Mouse (Mus musculus) CD4-positive helper T cell, adult 2 months (primary cell): ENCODE results near the gene Zdhhc7.

Experiments
- DNase-seq: peaks from one replicate; pipeline ENCODE4 v3.0.0-alpha.2; 2012; ENCODE audit warnings: low read depth, missing footprints, low spot score

Zdhhc7 gene

DNA sequence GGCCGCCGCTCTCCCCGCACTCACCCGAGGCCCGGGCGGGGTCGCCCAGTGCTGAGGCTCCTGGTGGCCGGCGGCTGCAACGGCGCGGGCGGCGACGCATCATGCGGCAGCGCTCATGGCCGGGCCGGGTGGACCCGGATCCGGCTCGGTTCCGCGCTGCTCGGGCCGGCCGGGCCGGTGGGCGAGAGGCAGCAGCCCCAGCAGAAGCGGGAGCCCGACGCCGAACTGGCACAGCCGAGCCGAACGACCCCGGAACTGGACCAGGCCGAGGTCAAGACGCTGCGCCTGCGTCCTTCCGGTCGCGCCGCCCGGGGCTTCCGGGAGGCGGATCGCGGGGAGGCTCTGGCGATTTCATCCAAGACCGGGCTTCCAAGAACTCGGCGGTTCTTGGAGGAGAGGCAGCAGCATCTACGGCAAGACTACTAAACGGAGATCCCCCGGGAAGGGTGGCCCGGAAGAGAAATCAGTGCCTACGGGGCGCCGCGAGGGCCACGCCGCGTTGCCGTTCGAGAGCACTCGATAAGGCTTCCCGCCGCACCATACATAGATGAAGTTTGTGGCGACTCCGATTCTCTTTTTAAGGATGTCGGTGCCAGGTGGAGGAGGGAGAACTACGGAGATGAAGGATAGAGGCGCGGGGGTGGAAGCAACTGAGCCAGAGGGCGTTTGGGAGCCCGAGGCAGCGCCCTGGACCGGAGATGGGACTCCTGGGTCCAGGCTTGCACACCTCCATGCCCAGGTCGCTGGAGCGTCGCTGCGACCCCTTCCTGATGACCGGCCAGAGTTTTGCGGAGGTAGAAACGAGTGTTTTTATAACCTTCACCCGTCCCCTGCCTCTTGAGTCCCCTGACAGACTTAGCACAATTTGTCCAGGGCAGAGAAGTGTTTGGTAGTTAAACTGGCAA, at the start of gene Zdhhc7:
Zdhhc7 (minus strand) TSS at position 415 of the 905 bp plus-strand sequence.
- DNase-seq, result peak; percentile 84

DNA sequence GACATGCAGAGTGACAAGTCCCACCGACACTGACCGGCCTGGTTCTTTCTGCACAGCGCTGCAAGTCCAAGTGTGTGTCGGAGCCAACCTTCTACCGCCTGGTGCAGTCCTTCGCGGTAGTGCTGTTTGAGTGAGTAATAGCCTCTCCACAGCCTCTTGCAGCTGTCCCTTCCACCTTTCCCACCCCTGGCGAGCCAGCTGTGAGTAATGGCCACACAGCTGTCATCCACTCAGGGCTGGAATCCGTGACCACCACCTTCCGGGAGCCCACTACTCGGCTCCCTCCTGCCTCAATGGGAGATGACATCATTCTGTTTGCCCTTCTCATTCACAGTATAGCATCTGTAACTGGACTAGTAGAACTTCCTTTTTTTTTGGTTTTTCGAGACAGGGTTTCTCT, 48.7 kb upstream of the Zdhhc7 start:
- no peak for DNase-seq

DNA sequence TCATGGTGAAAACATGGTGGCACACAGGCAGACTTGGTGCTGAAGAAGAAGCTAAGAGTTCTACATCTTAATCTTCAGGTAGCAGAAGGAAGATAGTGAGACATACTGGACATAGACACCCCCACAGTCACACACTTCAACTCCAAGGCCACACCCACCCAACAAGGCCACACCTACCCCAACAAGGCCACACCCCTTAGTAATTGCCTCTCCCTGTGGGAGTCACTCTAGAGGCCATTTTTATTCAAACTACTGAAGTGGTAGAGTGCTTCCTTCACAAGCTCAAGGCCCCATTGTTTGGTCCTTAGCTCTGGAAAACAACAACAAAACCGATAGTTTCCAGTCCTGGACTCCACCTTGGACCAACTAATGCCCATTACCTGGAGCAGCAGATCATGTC, 44.8 kb upstream of the Zdhhc7 start:
- DNase-seq, result no peak

DNA sequence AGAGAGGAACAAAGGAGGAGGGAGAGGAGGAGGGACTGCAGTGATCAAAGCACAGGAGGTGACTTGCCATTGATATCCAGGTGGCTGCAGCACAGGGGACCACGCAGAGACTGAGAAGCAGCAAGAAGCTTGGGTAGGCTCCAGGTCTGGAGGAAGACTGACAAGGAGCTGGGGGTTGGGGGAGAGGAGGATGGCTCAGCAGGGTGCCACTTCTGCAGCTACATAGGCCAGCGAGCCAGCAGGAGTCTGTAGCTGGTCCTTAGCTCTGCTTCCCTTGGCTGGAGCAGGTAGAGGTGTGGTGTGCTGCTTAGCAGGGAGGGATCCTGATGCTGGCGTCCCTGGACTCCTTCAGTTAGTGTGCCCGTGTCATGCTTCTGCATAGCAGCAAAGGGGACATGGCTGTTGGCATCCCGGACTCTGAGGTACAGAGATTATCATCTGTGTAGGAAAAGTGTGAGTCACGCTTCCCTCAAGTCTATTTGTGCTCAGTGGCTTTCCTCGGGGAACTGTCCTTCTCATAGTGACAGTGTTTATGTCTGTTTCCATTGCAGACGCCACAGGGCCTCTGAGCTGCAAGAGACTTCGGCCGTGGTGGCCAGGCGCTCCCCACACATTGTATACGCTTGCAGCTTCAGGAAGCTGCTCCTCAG, 43.5 kb upstream of the Zdhhc7 start:
- DNase-seq, result no peak

DNA sequence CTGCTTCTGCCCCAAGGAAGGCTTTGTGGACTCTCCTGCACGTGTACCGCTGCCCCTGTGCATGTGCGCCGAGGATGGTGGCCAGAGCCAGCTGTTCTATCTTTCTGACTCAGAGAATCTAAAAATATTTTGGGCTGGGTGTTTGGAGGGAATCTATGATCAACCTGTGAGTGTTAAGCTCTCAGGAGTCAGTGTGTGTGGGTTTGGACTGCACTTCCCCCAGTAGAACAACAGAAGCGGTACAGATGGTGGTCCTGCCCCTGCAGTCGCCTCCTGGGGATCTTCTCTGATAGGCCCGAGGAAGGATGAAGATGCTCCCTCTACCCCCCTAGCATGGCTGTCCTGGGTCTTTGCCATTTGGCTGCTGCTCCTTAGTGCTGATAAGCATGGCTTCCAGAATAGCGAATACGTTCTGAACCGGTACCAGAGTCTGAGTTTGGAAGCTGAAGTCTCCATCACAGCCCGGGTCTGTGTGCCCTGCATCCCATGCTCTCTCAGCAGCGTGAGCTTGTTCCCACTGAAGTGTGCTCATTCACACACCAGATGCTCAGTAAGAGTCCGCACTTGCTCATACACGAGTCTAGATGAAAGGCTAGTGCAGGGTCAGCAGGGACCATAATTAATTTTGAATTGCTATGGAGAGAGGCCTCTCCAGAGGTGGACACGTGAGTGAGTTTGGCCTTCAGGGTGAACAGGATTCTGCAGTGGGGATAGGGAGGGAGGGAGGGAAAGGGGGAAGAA, 42.8 kb upstream of the Zdhhc7 start:
- no peak for DNase-seq

DNA sequence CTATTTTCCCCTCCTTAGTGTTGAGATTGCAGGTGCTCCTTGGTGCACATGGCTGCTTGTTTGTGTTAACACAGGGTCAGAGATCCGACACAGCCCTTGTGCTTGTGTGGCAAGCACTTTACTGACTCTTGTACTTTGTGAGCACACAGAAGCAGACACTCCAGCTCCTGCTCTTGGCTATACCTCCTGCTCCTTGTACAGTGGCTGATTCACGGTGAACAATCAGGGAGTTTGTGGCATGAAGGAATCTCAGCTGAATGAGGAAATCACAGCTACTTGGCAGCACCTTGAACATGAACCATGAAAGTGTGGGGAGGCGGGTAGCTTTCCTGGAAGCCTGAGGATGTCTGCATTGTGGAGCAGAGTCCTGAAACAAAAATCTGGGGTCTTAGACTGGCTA, 39.5 kb upstream of the Zdhhc7 start:
- DNase-seq, result no peak

DNA sequence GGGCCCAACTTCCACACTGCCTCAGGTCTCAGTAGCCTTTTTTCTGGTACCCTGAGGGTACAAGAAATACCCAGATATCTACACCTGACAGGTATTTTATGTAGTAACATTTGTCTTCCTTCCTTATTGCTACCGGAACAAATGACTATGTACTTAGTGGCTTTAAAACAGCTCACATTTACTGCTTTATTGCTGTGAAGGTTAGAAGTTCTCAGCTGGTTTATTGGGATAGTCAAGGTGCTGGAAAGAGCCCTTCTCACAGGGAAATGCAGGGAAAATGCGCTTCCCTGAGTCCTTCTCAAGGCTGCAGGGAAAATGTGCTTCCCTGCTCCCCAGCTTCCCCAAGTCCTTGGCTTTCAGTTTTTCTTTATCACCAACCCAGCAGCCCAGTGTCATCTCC, 37.7 kb upstream of the Zdhhc7 start:
- no peak for DNase-seq

DNA sequence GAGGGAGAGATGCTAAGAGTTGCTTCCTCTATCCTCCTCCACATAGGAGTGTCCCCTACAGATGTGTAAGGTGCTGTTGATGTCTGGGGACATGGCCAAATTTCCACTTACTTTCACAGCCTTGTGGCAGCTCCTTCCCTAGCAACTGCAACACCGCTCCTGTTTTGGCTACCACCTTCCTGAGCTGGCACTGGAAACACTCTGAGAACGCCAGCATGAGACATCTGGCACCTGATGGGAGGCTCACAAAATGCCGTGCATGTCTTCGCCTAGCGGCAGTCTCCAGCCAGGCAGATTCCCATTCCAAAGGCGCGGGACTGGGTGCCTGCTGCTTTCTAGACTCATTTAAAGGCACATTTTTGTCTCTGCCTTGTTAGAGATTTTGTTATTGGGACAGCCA, 35.3 kb upstream of the Zdhhc7 start:
- DNase-seq, result no peak

DNA sequence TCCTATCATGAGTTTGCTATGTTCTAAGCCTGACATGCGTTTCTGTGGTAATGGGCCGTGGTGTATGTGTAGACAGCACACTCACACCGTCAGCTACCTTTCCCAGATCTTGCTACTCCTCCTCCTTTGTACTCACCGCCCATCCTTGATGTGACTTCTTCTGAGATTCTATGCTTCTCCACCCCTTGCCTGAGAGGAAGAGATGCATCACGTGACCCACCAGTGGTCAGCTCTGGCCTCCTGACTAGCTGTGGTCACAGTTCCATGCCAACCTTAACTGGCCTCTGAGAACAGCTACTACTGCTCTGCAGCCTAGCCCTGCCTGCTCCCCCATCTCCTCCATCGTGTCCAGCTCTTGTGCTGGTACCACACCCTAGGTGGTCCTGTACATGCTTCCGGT, 34.4 kb upstream of the Zdhhc7 start:
- no peak for DNase-seq

DNA sequence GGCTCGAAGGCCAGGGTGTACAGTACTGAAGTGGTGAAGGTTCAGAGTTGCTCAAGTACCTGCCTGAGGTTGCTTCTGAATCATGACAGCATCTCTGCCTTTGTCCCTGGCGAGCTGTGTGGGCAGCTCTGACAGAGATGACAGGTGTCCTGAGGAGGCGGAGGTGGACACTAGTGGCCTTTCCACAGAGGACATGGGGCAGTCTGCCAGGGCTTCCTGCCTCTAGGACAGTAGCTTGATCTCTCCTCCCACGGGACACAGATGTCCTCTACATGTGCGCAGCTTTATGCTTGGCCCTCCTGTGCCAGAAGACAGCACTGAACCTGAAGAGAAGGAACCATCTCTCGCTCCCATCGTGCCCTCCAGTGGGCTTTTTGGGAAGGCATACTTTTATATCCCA, 31.9 kb upstream of the Zdhhc7 start:
- DNase-seq, result no peak

DNA sequence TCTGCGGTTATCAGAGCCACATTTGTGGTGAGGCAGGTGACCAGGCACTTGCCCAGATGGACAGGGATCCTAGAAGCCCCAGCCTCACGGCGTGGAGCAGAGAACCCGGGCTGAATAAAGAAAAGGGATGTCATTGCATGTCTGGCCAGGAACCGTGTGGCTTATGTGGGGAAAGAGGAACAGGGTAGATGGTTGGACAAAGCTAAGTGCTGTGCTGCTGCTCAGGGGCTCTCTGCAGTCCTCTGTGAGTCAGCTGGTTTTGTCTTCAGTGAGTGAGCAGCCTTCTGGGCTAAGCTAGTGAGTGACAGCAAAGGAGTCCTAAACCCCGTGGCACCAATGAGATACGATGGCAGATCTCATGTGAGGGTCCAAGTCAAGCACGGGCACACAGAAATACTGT, 29.9 kb upstream of the Zdhhc7 start:
- DNase-seq, result no peak

DNA sequence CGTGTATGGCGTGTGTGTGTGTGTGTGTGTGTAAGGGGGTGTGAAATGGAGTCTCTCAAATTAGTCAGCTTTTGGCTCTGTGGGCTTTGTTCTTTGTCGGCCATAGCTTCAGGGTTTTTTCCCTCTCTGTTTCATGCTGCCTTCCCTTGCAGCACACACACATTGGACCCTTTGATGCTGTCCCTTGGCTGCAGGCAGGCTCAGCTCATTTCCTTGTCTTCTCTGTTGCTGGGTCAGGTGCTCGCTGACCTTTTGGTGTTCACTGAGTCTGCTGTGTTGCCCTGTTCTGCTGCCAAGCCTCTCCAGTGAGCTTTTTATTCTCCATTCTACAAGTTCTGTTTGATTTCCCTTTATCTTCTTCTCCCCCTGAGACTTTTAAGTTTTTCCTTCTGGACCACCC, 28.3 kb upstream of the Zdhhc7 start:
- no peak for DNase-seq

DNA sequence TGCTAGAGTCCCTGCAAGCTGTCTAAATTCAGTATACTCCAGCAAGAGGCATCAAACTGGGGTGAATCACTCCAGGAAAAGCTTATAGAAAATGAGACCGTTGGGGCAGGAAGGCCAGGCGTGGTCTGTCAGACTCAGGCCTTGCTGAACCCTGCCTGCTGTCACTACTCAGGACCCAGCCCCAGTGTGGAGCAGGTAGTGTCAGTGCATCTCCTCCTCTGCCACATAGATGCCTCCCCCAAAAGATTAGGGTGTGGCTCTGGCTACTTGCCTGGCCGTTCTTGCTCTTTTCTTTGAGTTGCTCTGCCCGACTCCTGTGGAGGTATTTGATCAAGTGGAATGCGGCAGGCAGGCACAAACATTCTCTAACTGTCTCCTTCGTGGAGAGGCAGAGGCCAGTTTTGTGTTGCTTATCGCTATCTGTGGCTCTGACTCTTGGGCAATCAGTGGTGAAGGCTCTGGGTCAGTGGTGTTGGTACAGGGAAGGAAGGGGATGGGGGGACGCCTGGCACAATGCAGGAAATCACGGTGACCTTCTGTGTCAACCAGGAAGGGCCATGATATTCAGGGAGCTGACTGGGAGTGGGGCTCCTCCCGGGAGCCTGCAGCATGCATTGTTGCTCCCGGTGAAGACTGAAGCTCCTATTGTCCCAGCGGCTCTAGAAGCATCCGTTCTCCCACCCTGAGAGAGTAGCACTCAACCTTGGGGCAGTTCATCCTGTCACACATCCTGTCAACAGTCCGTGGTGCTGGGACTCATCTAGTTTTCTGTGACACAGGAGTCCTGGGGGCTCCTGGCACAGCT, 25.3 kb upstream of the Zdhhc7 start:
- no peak for DNase-seq

DNA sequence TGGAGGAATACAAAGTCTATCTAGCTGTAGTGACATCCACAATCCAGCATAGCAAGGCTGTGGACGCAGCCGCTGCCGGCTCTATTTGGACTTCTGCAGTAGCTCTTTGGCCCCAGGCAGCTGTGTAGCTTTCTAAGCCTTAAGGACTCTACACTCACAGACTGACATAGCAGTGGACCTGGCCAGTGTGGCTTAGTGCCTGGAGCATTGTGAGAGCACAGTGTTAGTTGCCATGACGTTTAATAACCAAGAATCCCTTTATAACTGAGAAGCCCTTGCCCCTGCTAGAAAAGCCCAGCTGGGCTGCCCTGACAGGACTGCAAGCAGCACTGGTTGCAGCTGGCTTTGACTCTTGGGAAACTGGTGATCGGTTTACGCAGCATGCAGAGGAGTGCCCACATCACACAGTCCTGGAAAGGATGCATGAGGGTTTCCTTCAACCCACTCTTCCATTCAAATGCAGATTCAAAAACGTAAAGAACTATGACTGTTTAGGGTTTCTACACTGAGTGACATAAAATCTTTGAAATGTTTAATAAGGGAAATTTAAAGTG, 23.6 kb upstream of the Zdhhc7 start:
- DNase-seq, result no peak

DNA sequence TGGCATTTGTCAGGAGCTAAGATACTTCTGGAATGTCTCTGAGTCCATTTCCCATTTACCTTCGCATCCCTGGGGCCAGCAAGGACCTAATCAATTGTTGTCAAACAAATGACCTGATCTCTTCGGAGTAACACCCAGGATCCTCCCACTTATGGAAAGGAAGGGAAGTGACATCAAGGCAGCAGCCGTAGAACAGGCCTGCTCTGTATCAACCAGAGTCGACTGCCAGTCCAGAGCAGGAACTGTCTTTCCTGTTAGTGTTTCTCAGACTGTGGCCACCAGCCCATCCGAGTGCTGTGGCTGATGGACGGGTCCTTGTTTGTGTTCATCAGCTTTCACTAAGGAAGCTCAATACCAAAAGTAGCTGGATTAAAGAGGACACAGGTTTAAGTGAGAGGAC, 23.0 kb upstream of the Zdhhc7 start:
- DNase-seq, result no peak

DNA sequence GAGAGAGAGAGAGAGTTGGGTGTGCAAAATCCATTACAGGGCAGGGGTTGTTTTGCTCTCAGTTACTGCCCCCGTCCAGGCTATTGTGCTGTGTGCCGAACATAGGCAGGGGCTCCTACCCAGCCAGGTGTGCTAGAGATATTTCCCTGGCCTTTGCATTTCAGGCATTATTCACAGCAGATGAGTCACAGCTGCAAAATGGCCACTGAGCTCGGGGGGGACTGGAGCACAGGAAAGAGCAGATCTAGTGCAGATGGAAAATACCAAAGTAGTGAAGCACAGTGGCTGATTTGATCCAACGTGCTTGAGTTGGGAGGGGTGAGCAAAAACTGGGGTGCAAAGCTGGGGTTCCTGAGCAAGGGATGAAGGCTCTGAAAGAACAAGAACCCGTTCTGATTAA, 19.7 kb upstream of the Zdhhc7 start:
- DNase-seq, result no peak

DNA sequence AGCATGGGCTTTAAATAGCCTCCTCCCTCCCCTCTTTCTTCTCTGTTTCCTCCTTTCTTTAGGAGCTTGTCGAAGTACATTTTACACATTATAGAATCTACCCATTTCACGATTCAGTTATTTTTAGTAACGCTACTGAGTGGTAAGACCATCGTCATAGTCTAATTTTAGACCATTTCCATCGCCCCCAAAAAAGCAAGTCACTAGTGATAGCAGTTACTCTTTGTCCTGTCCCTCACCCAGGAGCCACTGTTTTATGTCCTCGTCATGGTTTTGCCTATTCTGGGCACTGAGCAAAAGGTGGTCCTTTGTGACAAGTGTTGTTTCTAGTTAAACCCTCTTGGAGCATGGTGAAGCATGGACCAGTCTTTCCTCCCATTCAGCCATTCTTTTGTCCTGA, 18.6 kb upstream of the Zdhhc7 start:
- DNase-seq, result no peak

DNA sequence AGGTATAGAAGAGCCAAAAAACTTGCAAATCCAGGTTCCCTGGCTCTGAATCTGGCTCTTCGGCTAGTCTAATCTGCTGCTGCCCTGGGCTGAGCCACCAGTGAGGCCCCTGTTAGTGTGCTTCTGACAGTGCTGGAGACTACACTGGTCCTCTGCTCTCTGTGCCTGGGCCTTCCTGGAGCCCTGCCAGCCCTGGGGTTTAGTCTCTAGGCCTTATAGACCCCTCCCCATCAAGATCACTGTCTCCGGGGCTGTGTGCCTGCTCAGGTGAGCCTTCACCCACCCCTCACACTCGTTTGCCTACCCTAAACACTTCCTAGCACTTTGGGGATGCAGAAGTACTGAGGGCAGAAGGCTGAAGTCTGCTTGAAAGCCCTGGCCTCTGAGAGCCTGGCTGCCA, 18.1 kb upstream of the Zdhhc7 start:
- no peak for DNase-seq

DNA sequence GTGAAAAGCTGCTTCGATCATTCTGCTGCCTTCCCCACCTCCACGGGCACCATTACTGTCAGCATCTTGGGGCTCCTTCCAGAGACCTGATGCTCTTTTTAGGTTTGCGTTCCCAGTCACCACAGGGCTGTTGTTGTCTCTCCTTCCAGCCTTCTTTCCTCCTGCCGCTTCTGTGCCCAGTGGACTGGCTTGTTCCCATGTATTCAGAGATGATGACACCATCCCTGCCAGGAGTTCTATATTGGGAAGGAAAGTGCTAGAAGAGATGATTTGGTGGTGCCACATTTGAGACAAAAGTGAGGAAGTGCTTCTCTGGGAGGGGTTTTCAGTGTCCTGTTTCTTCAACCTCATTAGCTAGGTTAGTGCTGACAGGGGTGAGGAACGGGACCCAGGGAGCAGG, 17.6 kb upstream of the Zdhhc7 start:
- DNase-seq, result no peak

DNA sequence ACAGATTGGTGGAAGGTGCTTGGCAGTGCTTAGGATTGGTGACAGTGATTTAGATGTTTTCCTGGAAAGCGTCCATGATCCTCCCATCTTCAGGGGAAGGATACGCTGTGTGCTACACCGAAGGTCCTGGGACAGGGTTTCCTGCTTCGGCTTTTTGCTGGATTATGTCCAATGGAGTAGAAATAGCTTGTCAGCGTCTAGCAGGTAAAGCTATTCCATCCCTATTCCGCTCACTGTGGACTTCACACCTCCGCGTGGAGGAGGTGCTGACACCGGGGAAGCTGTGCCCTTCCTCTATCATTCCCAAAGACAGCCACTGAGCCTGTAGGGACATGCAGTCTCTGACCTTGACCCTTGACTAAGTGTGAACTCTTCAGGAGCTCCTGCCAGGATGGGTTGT, 16.9 kb upstream of the Zdhhc7 start:
- no peak for DNase-seq

DNA sequence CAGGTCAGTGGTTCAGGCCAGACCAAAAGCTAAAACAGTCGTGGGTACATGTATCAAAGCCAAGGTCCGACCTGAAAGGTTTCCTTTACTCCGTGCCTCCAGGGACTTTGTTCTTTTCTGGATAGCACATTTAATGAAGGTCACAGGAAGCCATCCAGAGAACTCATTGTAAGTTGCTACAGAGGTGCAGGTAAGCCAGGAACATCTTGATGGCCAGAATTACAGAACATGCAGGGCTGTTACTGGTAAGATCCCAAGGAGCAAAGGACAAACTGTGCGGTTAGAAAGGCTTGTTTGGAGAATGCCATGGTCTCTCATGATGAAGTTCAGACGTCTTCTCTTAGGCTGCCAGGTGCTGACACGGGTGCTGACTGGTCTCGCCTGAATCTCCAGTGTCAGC, 15.3 kb upstream of the Zdhhc7 start:
- DNase-seq, result no peak
